Mouse (Mus musculus) G1E (cell line): ENCODE results near the gene Nxpe4.

Experiments
- CTCF ChIP-seq: IDR thresholded peaks from 2 replicates; pipeline ENCODE4 v1.5.1; 2012; ENCODE audit warnings: low read depth, low read length, inconsistent platforms, mixed read lengths
- GATA1 ChIP-seq: IDR thresholded peaks from 2 replicates; pipeline ENCODE4 v1.6.1; 2012; ENCODE audit warnings: borderline replicate concordance, low read length, inconsistent platforms, mixed read lengths
- GATA2 ChIP-seq: IDR thresholded peaks from 2 replicates; pipeline ENCODE4 v1.6.1; 2012; ENCODE audit warnings: low read depth, low read length, inconsistent platforms, borderline replicate concordance

GRCm38 (mm10) chr9:48142646-48143045 is 19.2 kb upstream of the Nxpe4 start:
- TF ChIP-seq CTCF (no peak), GATA2 (no peak), GATA1 (no peak)
